Mouse (Mus musculus) heart, adult 2 months (tissue): ENCODE measurements at regions not wholly inside any gene's neighbourhood (a gene's known extent, or its start where the extent isn't known, plus 50 kb on each side); places are given as distances from the start of the nearest gene placed in this dataset.

Experiments
- DNase-seq, 2 experiments: peaks; one replicate each; pipeline ENCODE4 v3.0.0; 2021
- H3K27ac ChIP-seq: fragments of 200-600 bp; 2 replicates; pipeline ENCODE4 v1.8.1; 2022
- H3K27me3 ChIP-seq: fragments of 200-500 bp; 2 replicates; pipeline ENCODE4 v1.6.1; 2012; ENCODE audit warnings: mild to moderate bottlenecking, low read length, inconsistent platforms, mixed read lengths; ENCODE audit not compliant: control insufficient read depth, insufficient read depth
- H3K36me3 ChIP-seq: fragments of 200-500 bp; 2 replicates; pipeline ENCODE4 v1.6.1; 2012; ENCODE audit warnings: low read length, inconsistent platforms; ENCODE audit not compliant: control insufficient read depth, insufficient read depth
- H3K4me1 ChIP-seq: fragments of 200-500 bp; 2 replicates; pipeline ENCODE4 v1.6.1; 2011; ENCODE audit warnings: low read length; ENCODE audit not compliant: control insufficient read depth, insufficient read depth
- H3K4me3 ChIP-seq: fragments of 200-600 bp; 2 replicates; pipeline ENCODE4 v1.8.1; 2022
- H3K79me2 ChIP-seq: fragments of 200-500 bp; replicated peaks from 2 replicates; pipeline ENCODE4 v1.6.1; 2012; ENCODE audit warnings: mild to moderate bottlenecking, inconsistent platforms, low read length, moderate library complexity, mixed read lengths; ENCODE audit not compliant: control insufficient read depth, insufficient read depth
- H3K9ac ChIP-seq: fragments of 200-500 bp; 2 replicates; pipeline ENCODE4 v1.6.1; 2012; ENCODE audit warnings: low read depth, mild to moderate bottlenecking, control low read depth, inconsistent platforms, low read length, mixed read lengths
- CTCF ChIP-seq: fragments of 200-600 bp; IDR thresholded peaks from 2 replicates; pipeline ENCODE4 v1.8.1; 2022; ENCODE audit warnings: antibody characterized with exemption, mild to moderate bottlenecking, moderate library complexity
- EP300 ChIP-seq: fragments of 200-500 bp; IDR thresholded peaks from 2 replicates; pipeline ENCODE4 v1.6.1; 2011; ENCODE audit warnings: low read depth, low read length, control low read depth; ENCODE audit not compliant: insufficient read depth
- POLR2A ChIP-seq: fragments of 200-500 bp; IDR thresholded peaks from 2 replicates; pipeline ENCODE4 v1.6.1; 2011; ENCODE audit warnings: mild to moderate bottlenecking, low read depth, low read length, control low read depth; ENCODE audit not compliant: insufficient read depth
- WGBS: fragments of 180-500 bp; shearing (Covaris S2); methylation state at CpG from one replicate; pipeline ENCODE4 v1.1.7; 2018; 5-methylcytosine and 5-hydroxymethylcytosine counted together
- intact Hi-C: fragments of 180-260 bp; cut with DNase I; formaldehyde crosslinking; loops from one replicate; pipeline ENCODE4 v1.15.1; 2025

DNA sequence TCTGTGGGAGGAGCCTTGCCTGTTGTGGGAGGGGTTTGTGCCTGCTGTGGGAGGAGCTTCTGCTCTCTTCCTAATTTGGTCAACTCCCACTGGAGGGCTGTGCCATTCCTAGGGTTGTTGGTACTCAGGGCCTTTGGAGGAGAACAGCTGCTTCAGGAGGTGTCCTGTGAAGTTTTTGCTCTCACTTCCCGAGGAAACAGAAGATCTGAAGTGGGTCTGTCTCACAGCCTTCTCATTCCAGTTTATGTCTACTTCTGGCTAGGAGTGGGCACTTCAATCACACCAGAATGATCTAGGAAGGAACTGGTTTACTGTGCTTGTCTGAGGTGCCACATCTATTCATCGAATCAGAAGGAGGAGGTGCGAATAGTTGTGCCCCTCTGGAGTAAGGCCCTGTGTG lies 125.5 kb upstream of the Zc3h12a start:
- no peaks in the 10 kb centered on the region for H3K4me1 ChIP-seq
- H3K79me2 ChIP-seq, result no peaks in the 10 kb centered on the region
- intact Hi-C loops, result no loop called here
- H3K4me3 ChIP-seq, result no peak overlapping the region
- no peaks in the 10 kb centered on the region for H3K36me3 ChIP-seq
- WGBS, result 71% methylated on average over 3 of the region's 3 CpGs
- TF ChIP-seq EP300 (no peak), CTCF (no peak), POLR2A (no peak)
- H3K27ac ChIP-seq, result no peak overlapping the region
- no peaks in the 10 kb centered on the region; the same call in 1 of the 2 replicates for H3K27me3 ChIP-seq
- no peak for DNase-seq
- H3K9ac ChIP-seq, result no peak overlapping the region

DNA sequence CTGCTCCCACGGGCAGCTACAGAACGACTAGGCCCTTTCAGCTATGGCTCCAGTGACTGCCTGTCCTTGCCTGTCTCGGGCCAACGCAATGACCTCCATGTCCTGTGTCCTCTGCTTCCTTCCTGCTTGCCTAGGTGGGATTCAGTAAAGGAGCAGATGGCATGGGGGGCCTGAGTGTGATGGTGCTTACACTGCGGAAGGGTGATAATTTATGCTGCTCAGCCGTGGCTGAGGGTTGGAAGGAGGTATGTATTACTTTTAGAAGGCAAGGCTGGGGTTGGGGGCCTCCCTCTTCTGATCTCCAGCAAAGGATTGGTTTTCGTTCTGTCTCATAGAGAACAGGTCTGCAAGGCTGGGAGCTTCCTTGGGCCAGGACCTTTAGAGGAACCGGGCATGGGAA lies 124.6 kb upstream of the Zc3h12a start:
- DNase-seq, result no peak
- Histone ChIP-seq H3K27me3 (no peaks in the 10 kb centered on the region; the same call in 1 of the 2 replicates), H3K27ac (no peak overlapping the region), H3K4me3 (no peak overlapping the region), H3K79me2 (no peaks in the 10 kb centered on the region), H3K9ac (no peak overlapping the region), H3K4me1 (no peaks in the 10 kb centered on the region), H3K36me3 (no peaks in the 10 kb centered on the region)
- intact Hi-C loops, result no loop called here
- WGBS, result 50% methylated on average over 8 of the region's 8 CpGs
- no peak for TF ChIP-seq CTCF
- TF ChIP-seq POLR2A, result no peak
- TF ChIP-seq EP300, result no peak

- H3K4me3 ChIP-seq, result no peak overlapping the region
- DNase-seq, result no peak
- 61% methylated on average over 7 of the region's 7 CpGs for WGBS
- no peaks in the 10 kb centered on the region for H3K79me2 ChIP-seq
- intact Hi-C loops, result no loop called here
- H3K27me3 ChIP-seq, result no peaks in the 10 kb centered on the region; the same call in 1 of the 2 replicates
- H3K27ac ChIP-seq, result no peak overlapping the region
- no peaks in the 10 kb centered on the region for H3K36me3 ChIP-seq
- TF ChIP-seq POLR2A (no peak), EP300 (no peak), CTCF (no peak)
- H3K4me1 ChIP-seq, result no peaks in the 10 kb centered on the region
- no peak overlapping the region for H3K9ac ChIP-seq
These were observed 121.4 kb upstream of the Zc3h12a start for GRCm38 (mm10) chr4:125249061-125249460.

DNA sequence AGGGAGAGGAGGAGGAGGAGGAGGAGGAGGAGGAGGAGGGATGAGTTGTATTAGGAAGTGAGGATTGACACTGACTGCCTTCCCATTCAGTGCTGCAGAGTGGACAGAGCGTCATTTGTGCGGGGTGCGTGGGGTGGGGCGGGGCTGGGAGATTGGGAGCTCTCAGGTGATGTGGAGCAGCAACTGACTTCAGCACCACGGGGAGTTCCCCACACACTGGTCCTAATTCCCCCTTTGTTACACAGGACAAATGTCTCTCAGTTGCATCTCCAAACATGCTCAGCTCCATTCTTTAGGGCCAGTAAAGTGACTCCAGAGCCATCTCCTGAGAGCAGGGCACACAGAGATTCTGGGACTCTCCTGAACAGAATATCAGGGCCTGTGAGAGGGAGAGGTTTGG lies 118.5 kb upstream of the Zc3h12a start:
- intact Hi-C loops, result no loop called here
- no peaks in the 10 kb centered on the region for H3K27me3 ChIP-seq
- H3K4me3 ChIP-seq, result no peak overlapping the region
- H3K9ac ChIP-seq, result no peak overlapping the region
- H3K4me1 ChIP-seq, result no peaks in the 10 kb centered on the region
- DNase-seq, result no peak
- WGBS, result 19% methylated on average over 5 of the region's 5 CpGs
- H3K36me3 ChIP-seq, result no peaks in the 10 kb centered on the region
- H3K79me2 ChIP-seq, result no peaks in the 10 kb centered on the region
- TF ChIP-seq CTCF, result no peak
- TF ChIP-seq POLR2A, result no peak
- no peak for TF ChIP-seq EP300
- no peak overlapping the region for H3K27ac ChIP-seq

DNA sequence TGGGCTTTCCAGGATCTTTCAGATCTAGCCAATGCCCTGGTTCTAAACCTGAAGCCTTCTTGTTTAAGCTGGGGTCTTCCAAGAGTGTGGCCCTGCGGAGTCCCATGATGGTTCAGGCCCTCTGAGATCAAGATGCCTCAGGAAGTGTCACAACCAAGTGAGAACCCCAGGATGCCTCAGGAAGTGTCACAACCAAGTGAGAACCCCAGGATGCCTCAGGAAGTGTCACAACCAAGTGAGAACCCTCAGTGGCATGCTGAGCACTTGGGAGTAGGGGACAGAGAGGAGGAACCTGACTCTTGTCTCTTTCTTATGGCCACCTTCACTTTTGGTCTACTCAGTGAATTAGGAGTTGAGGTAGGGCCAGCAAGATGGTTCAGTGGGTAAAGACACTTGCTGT lies 114.9 kb upstream of the Zc3h12a start:
- no peak overlapping the region for H3K4me3 ChIP-seq
- no peak overlapping the region for H3K27ac ChIP-seq
- no peaks in the 10 kb centered on the region for H3K4me1 ChIP-seq
- no peak for DNase-seq
- 32% methylated on average over 1 of the region's 1 CpGs for WGBS
- H3K79me2 ChIP-seq, result no peaks in the 10 kb centered on the region
- intact Hi-C loops, result no loop called here
- no peak for TF ChIP-seq CTCF
- no peak for TF ChIP-seq EP300
- no peak for TF ChIP-seq POLR2A
- H3K27me3 ChIP-seq, result no peaks in the 10 kb centered on the region
- no peak overlapping the region for H3K9ac ChIP-seq
- H3K36me3 ChIP-seq, result no peaks in the 10 kb centered on the region

DNA sequence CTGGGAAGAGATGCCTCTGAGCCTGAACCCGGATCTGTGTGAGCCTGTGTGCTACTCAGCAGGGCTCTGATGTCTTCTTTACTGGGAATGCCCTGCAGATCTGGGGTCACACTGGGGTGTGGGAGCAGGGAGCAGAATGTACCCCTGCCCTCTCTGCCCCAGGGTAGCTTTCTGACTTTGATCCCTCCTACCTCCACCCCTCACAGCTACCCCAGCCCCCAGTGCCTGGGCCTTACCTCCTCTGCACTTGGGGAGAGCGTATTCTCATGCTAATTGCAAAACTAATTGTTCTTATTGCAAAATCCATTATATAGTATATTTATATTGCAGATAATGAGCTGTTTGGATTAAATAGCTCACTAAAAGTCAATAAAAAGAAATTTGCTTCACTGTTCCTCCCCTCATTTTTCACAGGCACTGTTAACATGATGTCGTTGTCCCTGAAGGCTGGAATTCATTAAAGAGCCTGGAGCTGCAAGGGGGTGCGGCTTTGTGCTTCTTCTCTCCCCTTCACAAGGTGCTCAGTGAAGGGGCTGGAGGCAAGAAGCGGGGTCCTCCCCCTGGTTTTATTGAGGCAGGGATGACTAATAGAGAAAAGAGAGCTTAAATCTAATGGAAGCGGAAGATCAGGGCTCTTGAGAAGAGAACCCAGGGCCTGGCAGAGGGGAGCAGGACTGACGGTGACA lies 114.1 kb upstream of the Zc3h12a start:
- WGBS, result 32% methylated on average over 7 of the region's 7 CpGs
- Histone ChIP-seq H3K4me1 (no peaks in the 10 kb centered on the region), H3K27me3 (no peaks in the 10 kb centered on the region), H3K4me3 (no peak overlapping the region), H3K79me2 (no peaks in the 10 kb centered on the region), H3K36me3 (no peaks in the 10 kb centered on the region), H3K9ac (no peak overlapping the region), H3K27ac (no peak overlapping the region)
- TF ChIP-seq POLR2A, result no peak
- no peak for TF ChIP-seq CTCF
- TF ChIP-seq EP300, result no peak
- intact Hi-C loops, result no loop called here
- DNase-seq, result no peak
